Mouse (Mus musculus) midbrain, embryonic 14.5 days (tissue): ENCODE measurements at regions not wholly inside any gene's neighbourhood (a gene's known extent, or its start where the extent isn't known, plus 50 kb on each side); places are given as distances from the start of the nearest gene placed in this dataset.

ENCODE experiments used
- ATAC-seq: fragments of 200-750 bp; cut with Nextera tagmentation; 2 replicates; pipeline ENCODE4 v1.8.0; 2017; ENCODE audit warnings: moderate number of reproducible peaks, moderate library complexity; ENCODE audit not compliant: low FRiP score, low TSS enrichment
- DNase-seq: peaks from one replicate; pipeline ENCODE4 v3.0.0-alpha.2; 2015
- H3K27ac ChIP-seq: fragments of 300-500 bp; sonication (generic); replicated peaks from 2 replicates; pipeline ENCODE4 v1.5.1; 2014; ENCODE audit warnings: mild to moderate bottlenecking, low read depth, low read length, moderate library complexity
- H3K27me3 ChIP-seq: fragments of 300-500 bp; sonication (generic); 2 replicates; pipeline ENCODE4 v1.6.1; 2014; ENCODE audit warnings: low read length, control low read depth, mixed read lengths; ENCODE audit not compliant: control insufficient read depth, insufficient read depth
- H3K36me3 ChIP-seq: fragments of 300-500 bp; sonication (generic); 2 replicates; pipeline ENCODE4 v1.6.1; 2014; ENCODE audit warnings: low read length, control low read depth; ENCODE audit not compliant: control insufficient read depth, insufficient read depth
- H3K4me1 ChIP-seq: fragments of 300-500 bp; sonication (generic); 2 replicates; pipeline ENCODE4 v1.6.1; 2014; ENCODE audit warnings: mild to moderate bottlenecking, antibody characterized with exemption, low read length, control low read depth; ENCODE audit not compliant: control insufficient read depth, insufficient read depth
- H3K4me2 ChIP-seq: fragments of 300-500 bp; sonication (generic); 2 replicates; pipeline ENCODE4 v1.6.1; 2014; ENCODE audit warnings: mild to moderate bottlenecking, low read length, moderate library complexity
- H3K4me3 ChIP-seq: fragments of 300-500 bp; sonication (generic); replicated peaks from 2 replicates; pipeline ENCODE4 v1.5.1; 2014; ENCODE audit warnings: low read depth, low read length
- H3K9ac ChIP-seq: fragments of 300-500 bp; sonication (generic); replicated peaks from 2 replicates; pipeline ENCODE4 v1.6.1; 2014; ENCODE audit warnings: mild to moderate bottlenecking, low read length, moderate library complexity
- H3K9me3 ChIP-seq: fragments of 300-500 bp; sonication (generic); 2 replicates; pipeline ENCODE4 v1.6.1; 2016; ENCODE audit warnings: low read length, control low read depth, mixed read lengths; ENCODE audit not compliant: control insufficient read depth
- WGBS: fragments of 180-500 bp; shearing (Covaris S2); extraction: QIAGEN DNeasy Blood & Tissue Kit; methylation state at CpG from one replicate; pipeline ENCODE4 v1.1.7; 2014; 5-methylcytosine and 5-hydroxymethylcytosine counted together

GRCm38 (mm10) chrX:12942451-12942850 is 128.8 kb upstream of the Usp9x start:
- Histone ChIP-seq H3K27me3 (no peaks in the 10 kb centered on the region), H3K4me2 (no peak overlapping the region), H3K9ac (no peak overlapping the region), H3K36me3 (no peaks in the 10 kb centered on the region), H3K4me3 (no peak overlapping the region), H3K4me1 (no peaks in the 10 kb centered on the region), H3K27ac (no peak overlapping the region), H3K9me3 (no peaks in the 10 kb centered on the region)
- ATAC-seq (no peak), DNase-seq (no peak)
- WGBS, result 90% methylated on average over 5 of the region's 5 CpGs

DNA sequence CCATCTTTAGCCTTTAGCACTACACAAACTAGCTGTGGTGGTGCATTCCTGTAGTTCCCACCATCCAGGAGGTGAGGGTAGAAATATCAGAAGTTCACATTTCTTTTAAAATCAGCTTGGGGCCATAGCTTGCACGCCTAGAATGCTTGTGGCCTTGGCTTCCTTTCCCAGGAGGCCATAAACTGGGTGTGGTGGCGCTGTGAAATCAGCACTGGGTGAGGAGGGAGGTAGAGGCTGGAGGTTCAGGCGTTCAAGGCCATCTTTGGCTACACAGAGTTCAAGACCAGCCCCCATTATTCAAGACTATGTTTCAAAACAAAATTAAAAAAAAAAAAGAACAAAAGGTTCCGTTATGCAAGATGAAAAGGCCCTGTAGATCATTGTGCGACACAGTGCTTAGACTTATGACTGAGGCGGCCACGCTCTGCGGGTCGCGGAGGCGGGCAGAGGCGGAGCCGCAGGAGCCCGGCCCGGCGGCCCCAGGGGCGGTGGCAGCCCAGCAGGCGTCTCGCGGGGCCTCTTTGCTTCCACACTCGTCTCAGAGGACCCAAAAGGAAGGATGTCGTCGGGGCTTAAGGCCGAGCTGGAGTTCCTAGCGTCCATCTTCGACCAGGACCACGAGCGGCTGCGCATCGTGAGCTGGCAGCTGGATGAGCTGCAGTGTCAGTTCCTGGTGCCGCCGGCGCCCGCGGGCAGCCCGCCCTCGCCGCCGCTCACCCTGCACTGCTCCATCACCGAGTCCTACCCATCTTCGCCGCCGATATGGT is 134.7 kb upstream of the Usp9x start:
- peak; percentile 46; the same call in 1 of the 2 replicates for ATAC-seq
- H3K4me2 ChIP-seq, result peak overlapping the region; percentile 59
- H3K4me3 ChIP-seq, result peak overlapping the region; percentile 38
- H3K4me1 ChIP-seq, result no peaks in the 10 kb centered on the region
- H3K9me3 ChIP-seq, result no peaks in the 10 kb centered on the region
- no peak overlapping the region for H3K27ac ChIP-seq
- 23% methylated on average over 43 of the region's 43 CpGs for WGBS
- no peaks in the 10 kb centered on the region for H3K27me3 ChIP-seq
- H3K36me3 ChIP-seq, result no peaks in the 10 kb centered on the region
- H3K9ac ChIP-seq, result peak overlapping the region; percentile 53
- peak; percentile 66 for DNase-seq

- H3K36me3 ChIP-seq, result no peaks in the 10 kb centered on the region
- H3K27ac ChIP-seq, result no peak overlapping the region
- H3K4me1 ChIP-seq, result no peaks in the 10 kb centered on the region
- ATAC-seq (no peak), DNase-seq (no peak)
- no peak overlapping the region for H3K4me2 ChIP-seq
- WGBS, result 93% methylated on average over 4 of the region's 4 CpGs
- no peaks in the 10 kb centered on the region for H3K27me3 ChIP-seq
- no peak overlapping the region for H3K9ac ChIP-seq
- no peaks in the 10 kb centered on the region for H3K9me3 ChIP-seq
- no peak overlapping the region for H3K4me3 ChIP-seq
These were observed 137.9 kb upstream of the Usp9x start for GRCm38 (mm10) chrX:12933294-12933807.

- Histone ChIP-seq H3K4me3 (no peak overlapping the region), H3K27me3 (no peaks in the 10 kb centered on the region), H3K9ac (no peak overlapping the region), H3K9me3 (no peaks in the 10 kb centered on the region), H3K27ac (no peak overlapping the region), H3K4me2 (no peak overlapping the region), H3K36me3 (no peaks in the 10 kb centered on the region), H3K4me1 (no peaks in the 10 kb centered on the region)
- 60% methylated on average over 2 of the region's 2 CpGs for WGBS
- no peak for ATAC-seq
- no peak for DNase-seq
These were observed 141.1 kb upstream of the Usp9x start for GRCm38 (mm10) chrX:12930242-12930641.

- no peak overlapping the region for H3K27ac ChIP-seq
- 66% methylated on average over 11 of the region's 11 CpGs for WGBS
- no peaks in the 10 kb centered on the region for H3K27me3 ChIP-seq
- no peaks in the 10 kb centered on the region for H3K36me3 ChIP-seq
- H3K9me3 ChIP-seq, result no peaks in the 10 kb centered on the region
- ATAC-seq, result no peak
- DNase-seq, result no peak
- H3K4me1 ChIP-seq, result no peaks in the 10 kb centered on the region
- no peak overlapping the region for H3K9ac ChIP-seq
- H3K4me3 ChIP-seq, result no peak overlapping the region
- H3K4me2 ChIP-seq, result no peak overlapping the region
These were observed 143.3 kb upstream of the Usp9x start for GRCm38 (mm10) chrX:12927797-12928589.

GRCm38 (mm10) chrX:12924705-12925644 is 146.3 kb upstream of the Usp9x start:
- Histone ChIP-seq H3K9ac (no peak overlapping the region), H3K27ac (no peak overlapping the region), H3K27me3 (no peaks in the 10 kb centered on the region), H3K9me3 (no peaks in the 10 kb centered on the region), H3K4me2 (no peak overlapping the region), H3K4me1 (no peaks in the 10 kb centered on the region), H3K4me3 (no peak overlapping the region), H3K36me3 (no peaks in the 10 kb centered on the region)
- DNase-seq (no peak), ATAC-seq (no peak)
- WGBS, result 65% methylated on average over 10 of the region's 10 CpGs

DNA sequence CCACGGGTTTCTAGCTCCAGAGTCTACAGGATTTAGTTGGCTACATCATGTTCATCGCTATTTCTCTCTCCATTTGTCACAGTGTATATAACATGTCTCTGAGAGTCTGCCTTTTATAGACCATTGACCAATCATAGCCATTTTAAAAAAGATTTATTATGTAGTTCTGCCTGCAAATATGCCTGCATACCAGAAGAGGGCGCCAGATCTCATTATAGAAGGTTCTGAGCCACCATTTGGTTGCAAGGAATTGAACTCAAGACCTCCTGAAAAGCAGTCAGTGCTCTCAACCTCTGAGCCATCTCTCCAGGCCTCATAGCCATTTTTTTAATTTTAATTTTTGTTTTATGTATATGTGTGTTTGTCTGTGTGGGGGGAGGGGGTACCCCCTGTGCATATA is 151.7 kb upstream of the Usp9x start:
- 23% methylated on average over 3 of the region's 3 CpGs for WGBS
- no peaks in the 10 kb centered on the region for H3K36me3 ChIP-seq
- H3K27ac ChIP-seq, result no peak overlapping the region
- no peaks in the 10 kb centered on the region for H3K27me3 ChIP-seq
- DNase-seq, result no peak
- H3K9me3 ChIP-seq, result no peaks in the 10 kb centered on the region
- H3K4me2 ChIP-seq, result no peak overlapping the region
- H3K4me1 ChIP-seq, result no peaks in the 10 kb centered on the region
- H3K4me3 ChIP-seq, result no peak overlapping the region
- no peak overlapping the region for H3K9ac ChIP-seq
- no peak for ATAC-seq

GRCm38 (mm10) chrX:12917105-12917504 is 154.2 kb upstream of the Usp9x start:
- no peak overlapping the region; the same call in 1 of the 2 replicates for H3K4me3 ChIP-seq
- H3K9ac ChIP-seq, result no peak overlapping the region
- peak; percentile 56 for DNase-seq
- no peaks in the 10 kb centered on the region for H3K4me1 ChIP-seq
- H3K4me2 ChIP-seq, result peak overlapping the region; percentile 31
- no peaks in the 10 kb centered on the region for H3K9me3 ChIP-seq
- ATAC-seq, result no peak; the same call in 1 of the 2 replicates
- no peaks in the 10 kb centered on the region for H3K27me3 ChIP-seq
- H3K36me3 ChIP-seq, result no peaks in the 10 kb centered on the region
- H3K27ac ChIP-seq, result no peak overlapping the region
- 26% methylated on average over 13 of the region's 13 CpGs for WGBS
